Mouse (Mus musculus): ENCODE measurements at regions not wholly inside any gene's neighbourhood (a gene's known extent, or its start where the extent isn't known, plus 50 kb on each side); places are given as distances from the start of the nearest gene placed in this dataset.
A peak's percentile ranks its signal among the peaks of the same experiment; 100 is the strongest.

GRCm38 (mm10) chr2:160060091-160060490 lies 273.9 kb downstream of the Gm826 start:
- in situ Hi-C loops (cut with MboI; ENCODE audit: low pct_ligation_motif_present, low pct_unique_long_range_greater_than_20kb, low sequenced_read_pairs) = loop anchor here (25.0 kb wide), 1 partner anchor 302 kb away; the partner anchor contains the start of gene Mafb

GRCm38 (mm10) chr2:160057211-160057610 lies 276.8 kb downstream of the Gm826 start:
- DNase-seq (ENCODE audit: extremely low read depth) = no peak
- in situ Hi-C loops (cut with MboI; ENCODE audit: low pct_ligation_motif_present, low pct_unique_long_range_greater_than_20kb, low sequenced_read_pairs) (loop anchor here (25.0 kb wide), 1 partner anchor 305 kb away; the partner anchor contains the start of gene Mafb), dilution Hi-C loops (cut with MboI; ENCODE audit: extremely low pct_ligation_motif_present, extremely low pct_unique_long_range_greater_than_20kb, low sequenced_read_pairs) (no loop called here)
- TF ChIP-seq EP300 (IDR thresholded peaks at IDR 0.05; ENCODE audit: low read length) = no peak
- no peak for TF ChIP-seq MYC (IDR thresholded peaks at IDR 0.05; ENCODE audit: low read depth, low read length)
- no peak for TF ChIP-seq E2F4 (IDR thresholded peaks at IDR 0.05; ENCODE audit: insufficient replicate concordance, low read depth, low read length)
- no peak for TF ChIP-seq KAT2A (IDR thresholded peaks at IDR 0.05; ENCODE audit: insufficient replicate concordance, low read length)
- no peak for TF ChIP-seq ZNF384 (IDR thresholded peaks at IDR 0.05; ENCODE audit: low read depth, low read length)
- TF ChIP-seq UBTF (IDR thresholded peaks at IDR 0.05; ENCODE audit: low read depth, low read length) = no peak
- TF ChIP-seq ZC3H11A (IDR thresholded peaks at IDR 0.05; ENCODE audit: low read depth, low read length) = no peak
- TF ChIP-seq MAZ (IDR thresholded peaks at IDR 0.05; ENCODE audit: low read depth, low read length) = no peak
- no peak for TF ChIP-seq ELF1 (IDR thresholded peaks at IDR 0.05; ENCODE audit: low read depth, low read length)
- no peak for TF ChIP-seq POLR2AphosphoS2 (IDR thresholded peaks at IDR 0.05; ENCODE audit: low read depth, low read length)
- TF ChIP-seq POLR2A (IDR thresholded peaks at IDR 0.05; ENCODE audit: low read depth, low read length) = no peak
- no peak for TF ChIP-seq USF1 (IDR thresholded peaks at IDR 0.05; ENCODE audit: low read depth, low read length)
- no peak for TF ChIP-seq TBP (conservative IDR thresholded peaks at IDR 0.05; ENCODE audit: low read depth, low read length)
- no peak for TF ChIP-seq RCOR1 (conservative IDR thresholded peaks at IDR 0.05; ENCODE audit: low read depth, low read length)
- TF ChIP-seq BHLHE40 (IDR thresholded peaks at IDR 0.05; ENCODE audit: low read depth, low read length) = no peak
- no peak for TF ChIP-seq MAFK (IDR thresholded peaks at IDR 0.05; ENCODE audit: insufficient replicate concordance, low read length)
- TF ChIP-seq MAX (IDR thresholded peaks at IDR 0.05; ENCODE audit: low read length) = no peak
- H3K4me1 ChIP-seq (ENCODE audit: control insufficient read depth in 1 of 2, insufficient read depth in 2 of 2) = peaks cover 0 to 3% of the 10 kb centered on the region in 2 experiments; a peak in 1 of 4 replicates
- H3K79me2 ChIP-seq (replicated peaks; ENCODE audit: control insufficient read depth, extremely low read depth, insufficient read depth, poor library complexity, severe bottlenecking) = no peaks in the 10 kb centered on the region
- no peaks in the 10 kb centered on the region for H3K36me3 ChIP-seq (replicated peaks in 1 of 2; ENCODE audit: control insufficient read depth in 1 of 2, insufficient read depth in 1 of 2, low read length in 1 of 2)
- peaks cover 43% of the 10 kb centered on the region for H3K27me3 ChIP-seq (replicated peaks)
- H3K9me3 ChIP-seq (replicated peaks; ENCODE audit: low read length) = no peaks in the 10 kb centered on the region
- no peak overlapping the region for H3K9ac ChIP-seq (ENCODE audit: insufficient read depth, low read depth)
- no peak overlapping the region for H3K4me3 ChIP-seq (replicated peaks in 1 of 3; ENCODE audit: low read depth in 2 of 3, low read length in 2 of 3, poor library complexity in 1 of 3)
- H3K27ac ChIP-seq (ENCODE audit: insufficient read depth, low read depth) = no peak overlapping the region
- no peak overlapping the region for H3K4me2 ChIP-seq (ENCODE audit: insufficient read depth, low read depth, poor library complexity, severe bottlenecking)

More at GRCm38 (mm10) chr2:160060091-160060490, 273.9 kb downstream of the Gm826 start:
- no peaks in the 10 kb centered on the region for H3K9me3 ChIP-seq (replicated peaks; ENCODE audit: low read length)
- dilution Hi-C loops (cut with MboI; ENCODE audit: extremely low pct_ligation_motif_present, extremely low pct_unique_long_range_greater_than_20kb, low sequenced_read_pairs) = no loop called here
- no peak overlapping the region for H3K4me3 ChIP-seq (replicated peaks in 1 of 3; ENCODE audit: low read depth in 2 of 3, low read length in 2 of 3, poor library complexity in 1 of 3)
- DNase-seq (ENCODE audit: extremely low read depth) = no peak
- no peaks in the 10 kb centered on the region for H3K36me3 ChIP-seq (replicated peaks in 1 of 2; ENCODE audit: control insufficient read depth in 1 of 2, insufficient read depth in 1 of 2, low read length in 1 of 2)
- H3K79me2 ChIP-seq (replicated peaks; ENCODE audit: control insufficient read depth, extremely low read depth, insufficient read depth, poor library complexity, severe bottlenecking) = no peaks in the 10 kb centered on the region
- no peak for TF ChIP-seq MXI1 (IDR thresholded peaks at IDR 0.05; ENCODE audit: low read depth, low read length)
- no peak for TF ChIP-seq HCFC1 (IDR thresholded peaks at IDR 0.05; ENCODE audit: low read depth, low read length)
- TF ChIP-seq GABPA (IDR thresholded peaks at IDR 0.05; ENCODE audit: insufficient replicate concordance, low read depth, low read length) = no peak
- TF ChIP-seq MAX (IDR thresholded peaks at IDR 0.05; ENCODE audit: low read length) = no peak
- no peak for TF ChIP-seq ETS1 (conservative IDR thresholded peaks at IDR 0.05; ENCODE audit: low read depth, low read length)
- no peak for TF ChIP-seq SMC3 (IDR thresholded peaks at IDR 0.05; ENCODE audit: low read depth, low read length)
- no peak for TF ChIP-seq TCF12 (IDR thresholded peaks at IDR 0.05; ENCODE audit: low read depth, low read length)
- no peak for TF ChIP-seq PAX5 (IDR thresholded peaks at IDR 0.05; ENCODE audit: low read length)
- no peak for TF ChIP-seq MYC (IDR thresholded peaks at IDR 0.05; ENCODE audit: low read depth, low read length)
- TF ChIP-seq BHLHE40 (IDR thresholded peaks at IDR 0.05; ENCODE audit: low read depth, low read length) = peak; percentile 61
- no peak for TF ChIP-seq UBTF (IDR thresholded peaks at IDR 0.05; ENCODE audit: low read depth, low read length)
- TF ChIP-seq MAFK (IDR thresholded peaks at IDR 0.05; ENCODE audit: insufficient replicate concordance, low read length) = no peak
- TF ChIP-seq RAD21 (IDR thresholded peaks at IDR 0.05; ENCODE audit: low read depth, low read length) = no peak
- 0 out of 2 replicates have a peak, but pooled peaks have one; percentile 12 for TF ChIP-seq USF1 (IDR thresholded peaks at IDR 0.05; ENCODE audit: low read depth, low read length)
- no peak overlapping the region for H3K9ac ChIP-seq (ENCODE audit: insufficient read depth, low read depth)
- H3K27ac ChIP-seq (ENCODE audit: insufficient read depth, low read depth) = no peak overlapping the region
- peaks cover 0 to 3% of the 10 kb centered on the region in 2 experiments; a peak in 1 of 4 replicates for H3K4me1 ChIP-seq (ENCODE audit: control insufficient read depth in 1 of 2, insufficient read depth in 2 of 2)
- no peak overlapping the region for H3K4me2 ChIP-seq (ENCODE audit: insufficient read depth, low read depth, poor library complexity, severe bottlenecking)
- H3K27me3 ChIP-seq (replicated peaks) = peaks cover 49% of the 10 kb centered on the region
